9 mouse cellular contexts compared by ENCODE assay signal in genomic region chr15:85660528-85661392, GRCm38 (mm10).
A peak's percentile ranks its signal among the peaks of the same experiment; 100 is the strongest.
DNase-seq lines count a peak whose midpoint lies in the region; ATAC-seq lines count a peak whose summit lies in the region.
"Had no signal": no experiment of that assay in that cellular context is flagged by ENCODE, and none has a peak within 500 bp of the region (broad histone marks: within the 10 kb centered on the region; RNA-seq: fewer than 3 reads in every experiment).

No protein-coding gene starts in this region.

- H3K27me3 ChIP-seq in heart, embryonic 12.5 days (replicated peaks): peaks cover 63% of the 10 kb centered on the region
- peaks cover 97% of the 10 kb centered on the region for H3K27me3 ChIP-seq in limb, embryonic 10.5 days (ENCODE audit: low read depth, poor library complexity, severe bottlenecking)

- WGBS in heart, embryonic 12.5 days: 21% methylated on average over 45 of the region's 45 CpGs
- WGBS in limb, embryonic 10.5 days: 7% methylated on average over 45 of the region's 45 CpGs

- H3K9me3 ChIP-seq in heart, embryonic 12.5 days (replicated peaks): no peaks in the 10 kb centered on the region
- no peaks in the 10 kb centered on the region for H3K9me3 ChIP-seq in limb, embryonic 10.5 days (replicated peaks)

- H3K9ac ChIP-seq in heart, embryonic 12.5 days: no peak overlapping the region

- H3K4me3 ChIP-seq in heart, embryonic 12.5 days: no peak overlapping the region
- peak overlapping the region; percentile 44 for H3K4me3 ChIP-seq in limb, embryonic 10.5 days

- no peak for DNase-seq in heart, adult 18-20 months
- peak; percentile 74 for DNase-seq in embryo, embryonic 11 days
- DNase-seq in limb, embryonic 10.5 days (ENCODE audit: low spot score): no peak
- DNase-seq in neural tube, embryonic 10.5 days (ENCODE audit: extremely low spot score, low spot score): peak; percentile 64
- DNase-seq in adrenal gland, postnatal 14 days: no peak
- DNase-seq in thymus, postnatal 36 days: no peak
- no peak for DNase-seq in adrenal gland, postnatal 36 days
- DNase-seq: lung, postnatal 4 days had no signal

- H3K4me2 ChIP-seq in heart, embryonic 12.5 days: peak overlapping the region; percentile 37; the same call in 1 of the 2 replicates

- ATAC-seq in heart, embryonic 12.5 days (ENCODE audit: insufficient number of reproducible peaks, low FRiP score): no peak

- no peaks in the 10 kb centered on the region for H3K36me3 ChIP-seq in heart, embryonic 12.5 days
- H3K36me3 ChIP-seq in limb, embryonic 10.5 days: no peaks in the 10 kb centered on the region

- no peak overlapping the region for H3K27ac ChIP-seq in heart, embryonic 12.5 days (ENCODE audit: poor library complexity, severe bottlenecking)
- H3K27ac ChIP-seq in limb, embryonic 10.5 days: peak overlapping the region; percentile 70

- 0 out of 2 replicates have a peak, but pooled peaks cover 4% of the 10 kb centered on the region for H3K4me1 ChIP-seq in heart, embryonic 12.5 days (replicated peaks)
- peaks cover 14% of the 10 kb centered on the region for H3K4me1 ChIP-seq in limb, embryonic 10.5 days

Comparison
In these comparisons a context has a peak if more than half of its experiments do, and no peak if none do; other contexts are left out.
1. DNase-seq: peak in embryo, embryonic 11 days (single experiment) and neural tube, embryonic 10.5 days (single experiment); none in heart, adult 18-20 months (0 of 2), limb, embryonic 10.5 days (single experiment), adrenal gland, postnatal 14 days (single experiment), thymus, postnatal 36 days (0 of 2) and adrenal gland, postnatal 36 days (0 of 2).